Mouse (Mus musculus): ENCODE results near the gene Cpsf6. TPM values are rescaled to one million over a fixed set of nuclear protein-coding genes. Genes with fewer than 3 reads are reported as not detected.

Cpsf6 gene
- polyA plus RNA-seq, 1 experiment from 2014 or later, result 213 TPM

- Histone ChIP-seq H3K4me2 (replicated peaks) (no peak overlapping the region), H3K4me1 (0 out of 2 replicates have a peak, but pooled peaks cover 8% of the 10 kb centered on the region), H3K27ac (no peak overlapping the region), H3K9ac (no peak overlapping the region), H3K27me3 (no peaks in the 10 kb centered on the region), H3K4me3 (no peak overlapping the region), H3K36me3 (0 out of 2 replicates have a peak, but pooled peaks cover 3% of the 10 kb centered on the region), H3K9me3 (no peaks in the 10 kb centered on the region)
- WGBS, result 92% methylated on average over 4 of the region's 4 CpGs
- no peak for ATAC-seq (ENCODE audit: insufficient number of reproducible peaks, insufficient read depth, low FRiP score, low TSS enrichment)
These were observed 38.8 kb downstream of the Cpsf6 start for GRCm38 (mm10) chr10:117341029-117341428.

GRCm38 (mm10) chr10:117339241-117339640, 40.6 kb downstream of the Cpsf6 start:
- Histone ChIP-seq H3K4me2 (replicated peaks) (no peak overlapping the region), H3K4me3 (no peak overlapping the region), H3K36me3 (0 out of 2 replicates have a peak, but pooled peaks cover 3% of the 10 kb centered on the region), H3K27me3 (no peaks in the 10 kb centered on the region), H3K9ac (no peak overlapping the region), H3K9me3 (no peaks in the 10 kb centered on the region), H3K27ac (no peak overlapping the region), H3K4me1 (0 out of 2 replicates have a peak, but pooled peaks cover 8% of the 10 kb centered on the region)
- ATAC-seq (ENCODE audit: insufficient number of reproducible peaks, insufficient read depth, low FRiP score, low TSS enrichment), result no peak
- WGBS, result 90% methylated on average over 7 of the region's 7 CpGs

GRCm38 (mm10) chr10:117337946-117338345, 41.9 kb downstream of the Cpsf6 start:
- H3K9me3 ChIP-seq, result no peaks in the 10 kb centered on the region
- no peak overlapping the region for H3K9ac ChIP-seq
- no peak for ATAC-seq (ENCODE audit: insufficient number of reproducible peaks, insufficient read depth, low FRiP score, low TSS enrichment)

GRCm38 (mm10) chr10:117335649-117336048, 44.2 kb downstream of the Cpsf6 start:
- H3K4me3 ChIP-seq, result no peak overlapping the region
- no peak overlapping the region for H3K4me2 ChIP-seq (replicated peaks)
- no peak overlapping the region for H3K27ac ChIP-seq
- 0 out of 2 replicates have a peak, but pooled peaks cover 8% of the 10 kb centered on the region for H3K4me1 ChIP-seq
- no peak for ATAC-seq (ENCODE audit: insufficient number of reproducible peaks, insufficient read depth, low FRiP score, low TSS enrichment)
- no peaks in the 10 kb centered on the region for H3K9me3 ChIP-seq
- H3K36me3 ChIP-seq, result no peaks in the 10 kb centered on the region
- WGBS, result 43% methylated on average over 4 of the region's 4 CpGs
- H3K9ac ChIP-seq, result no peak overlapping the region
- no peaks in the 10 kb centered on the region for H3K27me3 ChIP-seq

More at GRCm38 (mm10) chr10:117337946-117338345, 41.9 kb downstream of the Cpsf6 start:
- no peak overlapping the region for H3K4me3 ChIP-seq
- H3K4me1 ChIP-seq, result 0 out of 2 replicates have a peak, but pooled peaks cover 8% of the 10 kb centered on the region
- no peak overlapping the region for H3K27ac ChIP-seq
- no peaks in the 10 kb centered on the region for H3K27me3 ChIP-seq
- H3K36me3 ChIP-seq, result no peaks in the 10 kb centered on the region
- H3K4me2 ChIP-seq (replicated peaks), result no peak overlapping the region

GRCm38 (mm10) chr10:117330521-117330920, 49.3 kb downstream of the Cpsf6 start:
- Histone ChIP-seq H3K27ac (no peak overlapping the region), H3K4me3 (no peak overlapping the region), H3K27me3 (no peaks in the 10 kb centered on the region), H3K4me2 (replicated peaks) (no peak overlapping the region), H3K4me1 (no peaks in the 10 kb centered on the region), H3K9me3 (no peaks in the 10 kb centered on the region), H3K36me3 (no peaks in the 10 kb centered on the region), H3K9ac (no peak overlapping the region)
- ATAC-seq (ENCODE audit: insufficient number of reproducible peaks, insufficient read depth, low FRiP score, low TSS enrichment), result no peak
- 85% methylated on average over 5 of the region's 5 CpGs for WGBS

GRCm38 (mm10) chr10:117323782-117324181, 56.0 kb downstream of the Cpsf6 start:
- Histone ChIP-seq H3K9ac (no peak overlapping the region), H3K27me3 (no peaks in the 10 kb centered on the region), H3K4me1 (no peaks in the 10 kb centered on the region), H3K27ac (no peak overlapping the region), H3K9me3 (no peaks in the 10 kb centered on the region), H3K4me2 (replicated peaks) (no peak overlapping the region), H3K4me3 (no peak overlapping the region), H3K36me3 (no peaks in the 10 kb centered on the region)
- ATAC-seq (ENCODE audit: insufficient number of reproducible peaks, insufficient read depth, low FRiP score, low TSS enrichment), result no peak
- 83% methylated on average over 7 of the region's 7 CpGs for WGBS

GRCm38 (mm10) chr10:117322630-117323029, 57.2 kb downstream of the Cpsf6 start:
- no peak overlapping the region for H3K9ac ChIP-seq
- H3K4me2 ChIP-seq (replicated peaks), result no peak overlapping the region
- no peaks in the 10 kb centered on the region for H3K36me3 ChIP-seq
- WGBS, result 94% methylated on average over 5 of the region's 5 CpGs
- H3K27ac ChIP-seq, result no peak overlapping the region
- ATAC-seq (ENCODE audit: insufficient number of reproducible peaks, insufficient read depth, low FRiP score, low TSS enrichment), result no peak
- H3K4me1 ChIP-seq, result no peaks in the 10 kb centered on the region
- H3K27me3 ChIP-seq, result no peaks in the 10 kb centered on the region
- no peaks in the 10 kb centered on the region for H3K9me3 ChIP-seq
- H3K4me3 ChIP-seq, result no peak overlapping the region

- no peak for ATAC-seq (ENCODE audit: insufficient number of reproducible peaks, insufficient read depth, low FRiP score, low TSS enrichment)
- Histone ChIP-seq H3K4me2 (replicated peaks) (no peak overlapping the region), H3K4me1 (no peaks in the 10 kb centered on the region), H3K4me3 (no peak overlapping the region), H3K9me3 (no peaks in the 10 kb centered on the region), H3K27ac (no peak overlapping the region), H3K36me3 (no peaks in the 10 kb centered on the region), H3K9ac (no peak overlapping the region), H3K27me3 (no peaks in the 10 kb centered on the region)
- WGBS, result 82% methylated on average over 3 of the region's 3 CpGs
These were observed 59.2 kb downstream of the Cpsf6 start for GRCm38 (mm10) chr10:117320571-117320981.

- H3K4me3 ChIP-seq, result no peak overlapping the region
- H3K9me3 ChIP-seq, result no peaks in the 10 kb centered on the region
- 86% methylated on average over 11 of the region's 11 CpGs for WGBS
- no peaks in the 10 kb centered on the region for H3K4me1 ChIP-seq
- no peaks in the 10 kb centered on the region for H3K36me3 ChIP-seq
- no peak overlapping the region for H3K4me2 ChIP-seq (replicated peaks)
- H3K27me3 ChIP-seq, result no peaks in the 10 kb centered on the region
- no peak overlapping the region for H3K9ac ChIP-seq
- no peak overlapping the region for H3K27ac ChIP-seq
- ATAC-seq (ENCODE audit: insufficient number of reproducible peaks, insufficient read depth, low FRiP score, low TSS enrichment), result 0 out of 2 replicates have a peak, but pooled peaks have one; percentile 22
These were observed 63.4 kb downstream of the Cpsf6 start for GRCm38 (mm10) chr10:117316391-117316790.

GRCm38 (mm10) chr10:117313133-117313532, 66.7 kb downstream of the Cpsf6 start:
- no peaks in the 10 kb centered on the region for H3K36me3 ChIP-seq
- no peak overlapping the region for H3K27ac ChIP-seq
- H3K9me3 ChIP-seq, result no peaks in the 10 kb centered on the region
- H3K4me3 ChIP-seq, result no peak overlapping the region
- H3K4me1 ChIP-seq, result no peaks in the 10 kb centered on the region
- 92% methylated on average over 2 of the region's 2 CpGs for whole genome bisulfite sequencing
- H3K27me3 ChIP-seq, result no peaks in the 10 kb centered on the region
- no peak overlapping the region for H3K9ac ChIP-seq
- no peak overlapping the region for H3K4me2 ChIP-seq (replicated peaks)
- no peak for ATAC-seq (ENCODE audit: insufficient number of reproducible peaks, insufficient read depth, low FRiP score, low TSS enrichment)

- no peaks in the 10 kb centered on the region for H3K27me3 ChIP-seq
- ATAC-seq (ENCODE audit: insufficient number of reproducible peaks, insufficient read depth, low FRiP score, low TSS enrichment), result no peak
- no peak overlapping the region for H3K27ac ChIP-seq
- H3K9me3 ChIP-seq, result no peaks in the 10 kb centered on the region
- H3K4me3 ChIP-seq, result no peak overlapping the region
- no peak overlapping the region for H3K9ac ChIP-seq
- H3K36me3 ChIP-seq, result no peaks in the 10 kb centered on the region
- no peak overlapping the region for H3K4me2 ChIP-seq (replicated peaks)
- 88% methylated on average over 8 of the region's 8 CpGs for WGBS
- no peaks in the 10 kb centered on the region for H3K4me1 ChIP-seq
These were observed 67.6 kb downstream of the Cpsf6 start for GRCm38 (mm10) chr10:117312168-117312567.

- no peaks in the 10 kb centered on the region for H3K27me3 ChIP-seq
- WGBS, result 92% methylated on average over 5 of the region's 5 CpGs
- no peak overlapping the region for H3K27ac ChIP-seq
- ATAC-seq (ENCODE audit: insufficient number of reproducible peaks, insufficient read depth, low FRiP score, low TSS enrichment), result no peak
- H3K9ac ChIP-seq, result no peak overlapping the region
- no peaks in the 10 kb centered on the region for H3K36me3 ChIP-seq
- no peaks in the 10 kb centered on the region for H3K4me1 ChIP-seq
- H3K4me2 ChIP-seq (replicated peaks), result no peak overlapping the region
- H3K4me3 ChIP-seq, result no peak overlapping the region
- H3K9me3 ChIP-seq, result no peaks in the 10 kb centered on the region
These were observed 75.4 kb downstream of the Cpsf6 start for GRCm38 (mm10) chr10:117304371-117304770.

GRCm38 (mm10) chr10:117301688-117302087, 78.1 kb downstream of the Cpsf6 start:
- ATAC-seq (ENCODE audit: insufficient number of reproducible peaks, insufficient read depth, low FRiP score, low TSS enrichment), result no peak
- Histone ChIP-seq H3K27me3 (no peaks in the 10 kb centered on the region), H3K27ac (no peak overlapping the region), H3K4me2 (replicated peaks) (no peak overlapping the region), H3K9ac (no peak overlapping the region), H3K36me3 (no peaks in the 10 kb centered on the region), H3K4me3 (no peak overlapping the region), H3K9me3 (no peaks in the 10 kb centered on the region), H3K4me1 (no peaks in the 10 kb centered on the region)
- WGBS, result 75% methylated on average over 1 of the region's 1 CpGs
